In genomic region chr6:115593252-115593651, GRCm38 (mm10) we compare ENCODE assay signal across 40 mouse cellular contexts. TPM values are rescaled to one million over a fixed set of nuclear protein-coding genes. Genes with fewer than 3 reads are reported as not detected.
"Had no signal": no experiment of that assay in that cellular context is flagged by ENCODE, and none has a peak within 500 bp of the region (broad histone marks: within the 10 kb centered on the region; RNA-seq: fewer than 3 reads in every experiment).

No protein-coding gene starts in this region.

- H3K4me1 ChIP-seq: heart, embryonic 10.5 days; heart, embryonic 13.5 days; heart, embryonic 15.5 days; hindbrain, embryonic 10.5 days; hindbrain, embryonic 12.5 days; hindbrain, embryonic 13.5 days; hindbrain, embryonic 15.5 days; intestine, embryonic 15.5 days had no signal

- H3K36me3 ChIP-seq: heart, embryonic 10.5 days; heart, embryonic 12.5 days; heart, embryonic 13.5 days; heart, embryonic 15.5 days; hindbrain, embryonic 10.5 days; hindbrain, embryonic 12.5 days; hindbrain, embryonic 13.5 days; hindbrain, embryonic 15.5 days; intestine, embryonic 15.5 days; kidney, embryonic 15.5 days had no signal

- ATAC-seq: hindbrain, embryonic 16.5 days; hindbrain, postnatal 0 days; inflammation-experienced regulatory T-cells, adult 6 months had no signal

- H3K9ac ChIP-seq: heart, embryonic 13.5 days; heart, embryonic 15.5 days; hindbrain, embryonic 12.5 days; hindbrain, embryonic 13.5 days; hindbrain, embryonic 14.5 days; hindbrain, embryonic 15.5 days; intestine, embryonic 15.5 days; kidney, embryonic 15.5 days had no signal

- H3K9me3 ChIP-seq: heart, embryonic 10.5 days; heart, embryonic 12.5 days; heart, embryonic 13.5 days; heart, embryonic 15.5 days; hindbrain, embryonic 10.5 days; hindbrain, embryonic 12.5 days; hindbrain, embryonic 13.5 days; hindbrain, embryonic 15.5 days; intestine, embryonic 15.5 days; kidney, embryonic 15.5 days had no signal

- H3K4me2 ChIP-seq: heart, embryonic 11.5 days; heart, embryonic 13.5 days; heart, embryonic 15.5 days; hindbrain, embryonic 12.5 days; hindbrain, embryonic 13.5 days; hindbrain, embryonic 14.5 days; hindbrain, embryonic 15.5 days had no signal

- H3K27ac ChIP-seq: heart, embryonic 10.5 days; heart, embryonic 13.5 days; heart, embryonic 15.5 days; hindbrain, embryonic 10.5 days; hindbrain, embryonic 12.5 days; hindbrain, embryonic 13.5 days; hindbrain, embryonic 14.5 days; hindbrain, embryonic 15.5 days; hindbrain, postnatal 0 days; intestine, embryonic 15.5 days; kidney, postnatal 0 days; layer of hippocampus, adult 2 months; left cerebral cortex, adult 2 months had no signal

- H3K4me3 ChIP-seq: heart, embryonic 10.5 days; heart, embryonic 12.5 days; heart, embryonic 13.5 days; heart, embryonic 15.5 days; hindbrain, embryonic 10.5 days; hindbrain, embryonic 12.5 days; hindbrain, embryonic 13.5 days; hindbrain, embryonic 15.5 days; intestine, embryonic 15.5 days; layer of hippocampus, adult 2 months; left cerebral cortex, adult 2 months had no signal

- DNase-seq: heart, postnatal 10 days; heart, postnatal 14 days; heart, postnatal 36 days; heart, postnatal 4 days; kidney, adult 11 months; kidney, adult 2 months; kidney, adult 8-10 months; kidney, adult 9 months; kidney, postnatal 10 days; kidney, postnatal 14 days; kidney, postnatal 25 days; kidney, postnatal 36 days; layer of hippocampus, adult 9-11 months; layer of hippocampus, postnatal 36 days had no signal

- H3K27me3 ChIP-seq: heart, embryonic 12.5 days; heart, embryonic 13.5 days; heart, embryonic 15.5 days; hindbrain, embryonic 13.5 days; hindbrain, embryonic 15.5 days; intestine, embryonic 15.5 days; kidney, embryonic 15.5 days had no signal

RNA-seq across cellular contexts. Expression of gene Mkrn2os, which starts 0.9 kb away (rescaled TPM):
- total RNA-seq: hematopoietic stem cell, adult 5-6 weeks; hindbrain, postnatal 0 days; layer of hippocampus, adult 18-20 months; layer of hippocampus, adult 2 months; layer of hippocampus, adult 8-10 months; layer of hippocampus, postnatal 10 days; layer of hippocampus, postnatal 14 days; layer of hippocampus, postnatal 25 days; layer of hippocampus, postnatal 36 days; left cerebral cortex, adult 18-20 months; left cerebral cortex, adult 2 months; left cerebral cortex, adult 8-10 months had no signal
